Mouse (Mus musculus) WW6 (cell line): ENCODE data around the gene Slc48a1.

Source experiments
- DNase-seq: peaks from one replicate; pipeline ENCODE4 v3.0.0-alpha.2; 2013; ENCODE audit warnings: low read depth, low spot score

Gene Slc48a1

DNA sequence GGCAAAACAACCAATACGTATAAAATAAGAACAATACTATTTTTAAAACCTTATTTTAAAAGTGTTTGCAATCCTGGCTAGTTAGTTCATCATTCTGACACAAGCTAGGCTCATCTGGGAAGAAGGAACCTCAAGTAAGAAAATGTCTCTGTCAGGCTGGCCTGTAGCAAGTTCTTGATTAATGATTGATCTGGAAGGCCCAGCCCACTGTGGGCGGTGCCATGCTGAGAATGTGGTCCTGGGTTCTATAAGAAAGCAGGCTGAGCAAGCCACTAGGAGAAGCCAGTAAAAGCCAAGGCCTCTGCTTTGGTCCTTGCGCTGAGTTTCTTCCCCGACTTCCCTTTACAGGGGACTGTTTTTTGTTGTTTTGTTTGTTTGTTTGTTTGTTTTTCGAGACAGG is 25.8 kb upstream of the Slc48a1 start:
- DNase-seq = no peak

DNA sequence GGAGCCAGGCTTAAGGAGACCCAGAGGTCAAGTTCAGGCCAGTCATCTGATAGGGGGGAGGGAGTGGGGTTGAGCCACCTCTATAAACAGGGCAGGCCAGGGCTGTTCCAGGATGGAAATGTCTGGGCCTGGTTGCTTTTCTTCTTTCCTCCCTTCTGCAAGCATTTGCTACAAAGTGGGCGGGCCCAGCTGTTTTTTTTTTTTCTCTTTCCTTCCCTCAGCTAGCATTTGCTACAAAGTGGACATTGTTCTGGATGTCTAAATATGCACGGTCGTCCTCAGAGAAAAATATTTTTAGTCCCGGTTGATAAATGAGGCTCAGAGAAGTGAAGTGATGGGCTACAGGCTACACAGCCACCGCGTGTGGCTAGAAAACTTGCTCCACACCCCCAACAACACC is 23.8 kb upstream of the Slc48a1 start:
- no peak for DNase-seq

DNA sequence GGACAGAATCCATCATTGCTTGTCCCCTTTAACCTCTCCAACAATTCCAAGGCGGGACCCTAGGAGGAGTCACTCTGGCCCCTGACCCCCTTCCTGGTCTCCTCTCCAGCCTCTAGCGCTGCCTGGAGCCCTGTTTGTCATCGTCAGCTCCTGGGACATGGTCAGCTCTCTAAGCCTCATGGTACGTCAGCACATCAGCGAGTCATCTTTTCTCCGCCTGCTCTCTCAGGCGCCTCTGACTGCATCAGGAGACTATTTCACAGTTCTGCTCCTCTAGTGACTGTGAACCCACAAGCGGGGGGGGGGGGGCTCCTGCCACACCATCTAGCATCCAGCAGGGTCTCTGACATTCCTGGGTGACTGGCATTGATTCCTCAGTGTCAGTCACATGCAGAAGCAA is 23.0 kb upstream of the Slc48a1 start:
- DNase-seq = no peak

DNA sequence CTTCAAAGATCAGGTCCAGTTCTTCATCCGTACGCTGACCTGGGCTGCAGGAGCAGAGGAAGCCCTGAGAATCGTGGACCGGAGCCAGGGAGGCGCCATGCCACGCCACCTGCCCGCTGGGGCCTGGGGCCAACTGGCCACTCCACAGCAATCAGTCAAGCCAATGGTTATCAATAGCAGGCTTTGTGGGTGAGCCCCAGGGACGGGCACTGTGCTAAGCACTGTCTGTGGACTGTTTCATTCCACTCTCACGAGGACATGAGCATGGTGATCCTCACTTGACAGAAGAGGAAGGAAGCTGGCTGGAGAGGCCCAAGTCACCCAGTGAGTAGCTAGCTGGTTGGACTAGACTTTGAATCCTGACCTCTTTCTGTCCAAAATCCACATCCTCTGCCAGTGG is 18.3 kb upstream of the Slc48a1 start:
- no peak for DNase-seq

DNA sequence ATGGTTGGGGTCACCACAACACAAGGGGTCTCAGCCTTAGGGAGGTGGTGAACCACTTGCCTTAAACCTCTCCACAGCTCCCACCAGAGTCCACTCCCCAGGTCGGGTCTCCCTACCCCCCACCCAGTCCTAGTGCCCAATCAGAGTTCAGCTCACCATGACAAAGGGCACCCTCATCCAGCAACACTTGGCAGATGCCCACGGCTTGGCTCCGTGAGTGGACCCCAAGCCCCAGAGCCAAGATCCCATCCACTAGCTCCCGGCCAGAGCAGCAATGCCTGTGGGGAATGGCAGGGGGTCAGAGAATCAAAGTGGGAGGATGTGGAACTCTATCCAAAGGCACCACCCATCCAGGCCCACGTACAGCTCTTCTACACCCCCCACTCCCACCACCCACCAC is 17.4 kb upstream of the Slc48a1 start:
- DNase-seq = no peak

DNA sequence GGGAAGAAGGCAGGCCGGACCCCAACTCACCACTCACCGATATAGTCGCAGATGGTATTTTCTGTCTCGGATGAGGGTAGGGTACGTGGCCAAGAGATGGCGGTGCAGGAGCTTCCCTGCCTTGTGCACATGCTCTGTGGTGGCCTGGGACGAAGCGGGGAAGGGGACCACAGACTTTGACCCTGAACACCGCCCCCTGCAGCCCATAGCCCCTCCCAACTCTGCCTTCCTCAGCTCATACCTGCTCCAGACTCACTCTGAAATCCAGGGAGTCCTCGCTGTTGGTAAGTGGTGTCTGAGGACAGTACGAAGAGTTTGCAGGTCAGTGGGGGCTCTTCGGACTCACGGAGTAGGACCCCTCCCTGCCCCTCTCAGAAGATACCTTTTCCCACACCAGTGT is 16.9 kb upstream of the Slc48a1 start:
- DNase-seq = peak; percentile 61

DNA sequence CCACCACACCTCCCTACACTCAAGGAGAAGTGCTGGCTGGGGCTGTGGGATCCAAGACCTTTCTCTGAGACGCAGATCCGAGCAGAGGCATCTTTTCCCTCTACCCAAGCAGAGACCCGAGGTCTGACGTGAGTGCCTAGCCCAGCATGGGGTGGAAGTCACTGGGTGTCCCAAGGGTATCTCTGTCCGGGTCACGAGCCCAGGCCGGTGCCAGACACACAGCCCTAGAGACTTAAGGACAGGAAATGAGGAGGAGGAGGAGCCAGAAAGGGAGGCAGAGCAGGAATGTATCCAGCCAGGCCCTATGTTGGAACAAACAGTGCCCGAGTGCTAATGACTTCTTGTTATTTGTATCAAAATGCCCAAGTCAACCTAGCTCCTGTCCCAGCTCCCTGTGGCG is 15.6 kb upstream of the Slc48a1 start:
- DNase-seq = no peak

DNA sequence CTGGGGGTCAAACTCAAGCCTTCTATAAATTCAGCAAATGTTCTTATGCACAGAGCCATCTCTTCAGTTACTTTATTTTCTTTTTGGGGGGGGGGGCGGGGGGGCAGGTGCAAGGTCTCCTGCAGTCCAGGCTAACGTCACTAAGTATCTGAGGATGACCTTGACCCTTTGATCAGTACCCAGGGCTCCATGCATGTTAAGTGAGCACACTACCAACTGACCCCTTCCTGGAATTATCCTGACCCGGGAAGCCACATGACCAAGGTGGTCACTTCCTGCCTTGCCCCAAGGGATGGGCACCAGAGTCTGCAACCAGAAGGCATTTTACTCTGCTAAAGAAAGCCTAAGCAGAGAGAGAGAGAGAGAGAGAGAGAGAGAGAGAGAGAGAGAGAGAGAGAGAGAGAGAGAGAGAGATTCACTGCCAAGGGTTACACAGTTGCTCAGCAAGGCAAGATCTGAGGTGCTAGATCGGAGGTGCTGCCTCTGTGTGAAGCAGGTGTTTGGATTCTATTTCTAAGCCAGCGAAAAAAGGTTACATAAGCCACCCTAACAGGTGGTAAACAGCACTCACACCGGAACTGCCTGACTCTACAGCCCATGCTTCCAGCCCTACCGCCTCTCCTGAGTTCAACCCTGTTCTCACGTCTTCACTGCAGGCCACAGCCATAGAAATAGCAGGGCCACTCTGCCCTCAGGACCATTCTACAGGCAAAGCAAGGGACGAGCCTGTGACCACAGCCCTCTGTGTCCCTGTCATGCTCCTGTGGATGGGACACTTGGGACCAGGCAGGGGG is 14.9 kb upstream of the Slc48a1 start:
- no peak for DNase-seq

DNA sequence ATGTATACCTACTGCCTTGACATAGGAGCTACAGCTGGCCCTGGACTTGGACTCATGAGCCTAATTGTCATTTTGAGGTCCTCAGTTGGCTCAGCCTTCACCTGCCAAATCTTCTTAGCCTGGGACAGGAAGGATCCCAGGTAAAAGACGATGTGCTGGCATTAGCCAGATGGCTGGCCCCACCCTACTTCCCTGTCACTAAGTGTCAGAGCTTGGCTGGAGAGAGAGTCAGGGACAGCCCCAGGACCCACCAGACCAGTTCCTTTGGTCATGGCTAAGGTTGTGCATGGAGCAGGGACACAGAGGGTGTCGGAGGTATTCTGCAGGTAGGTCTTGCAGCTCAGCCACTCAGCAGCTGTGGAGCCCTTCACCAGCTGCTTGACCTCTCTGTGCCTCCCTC is 13.8 kb upstream of the Slc48a1 start:
- DNase-seq = no peak

DNA sequence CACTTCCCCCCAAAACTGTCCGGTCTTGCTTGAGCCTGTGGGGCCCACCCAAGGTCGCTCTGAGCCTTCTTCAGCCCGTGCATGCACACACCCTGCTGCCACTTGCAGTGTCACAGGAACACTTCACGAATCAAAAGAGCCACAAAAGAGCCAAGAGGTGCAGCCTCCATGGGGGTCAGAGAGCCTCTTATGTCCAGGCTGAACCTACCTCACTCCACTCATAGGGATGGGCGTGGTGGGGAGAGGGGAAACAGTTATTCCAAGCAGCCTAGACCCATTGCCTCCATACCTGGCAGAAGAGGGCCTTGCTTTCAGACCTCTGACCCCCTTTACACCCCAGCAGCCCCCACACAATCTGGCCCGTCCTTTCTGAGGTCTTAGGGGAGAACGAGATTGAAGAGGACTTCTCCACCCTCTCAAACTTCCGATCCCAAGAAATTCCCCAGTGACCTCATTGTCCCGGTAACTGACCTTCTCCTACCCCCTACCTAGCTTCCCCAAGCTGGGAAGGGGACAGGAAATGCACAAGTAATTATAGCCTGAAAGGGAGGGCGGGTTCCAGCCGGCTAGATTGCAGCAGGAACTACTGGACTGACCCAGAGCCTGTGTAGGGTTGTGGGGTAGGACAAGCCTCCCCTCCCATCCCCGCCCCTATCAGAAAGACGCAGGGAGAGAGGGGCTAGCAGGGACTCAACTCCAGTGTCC is 13.1 kb upstream of the Slc48a1 start:
- no peak for DNase-seq

DNA sequence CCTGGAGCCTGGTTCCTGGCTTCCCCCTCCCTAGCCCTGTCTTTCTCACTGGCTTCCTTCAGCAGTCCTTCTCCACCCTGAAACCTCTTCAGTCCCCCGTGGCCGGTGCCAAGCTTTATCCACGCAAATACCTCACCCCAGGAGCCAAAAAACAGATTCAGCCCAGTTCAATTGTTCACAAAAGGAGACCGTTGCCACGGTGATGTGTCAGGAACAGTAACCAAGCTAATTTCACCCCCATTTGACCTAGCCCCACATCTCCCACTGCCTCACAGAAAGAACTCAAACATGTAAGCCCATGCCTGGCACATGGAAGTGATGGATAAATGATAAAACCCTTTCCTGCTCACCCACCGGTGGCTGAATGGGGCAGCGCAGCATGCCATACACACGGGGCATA is 12.1 kb upstream of the Slc48a1 start:
- DNase-seq = no peak

DNA sequence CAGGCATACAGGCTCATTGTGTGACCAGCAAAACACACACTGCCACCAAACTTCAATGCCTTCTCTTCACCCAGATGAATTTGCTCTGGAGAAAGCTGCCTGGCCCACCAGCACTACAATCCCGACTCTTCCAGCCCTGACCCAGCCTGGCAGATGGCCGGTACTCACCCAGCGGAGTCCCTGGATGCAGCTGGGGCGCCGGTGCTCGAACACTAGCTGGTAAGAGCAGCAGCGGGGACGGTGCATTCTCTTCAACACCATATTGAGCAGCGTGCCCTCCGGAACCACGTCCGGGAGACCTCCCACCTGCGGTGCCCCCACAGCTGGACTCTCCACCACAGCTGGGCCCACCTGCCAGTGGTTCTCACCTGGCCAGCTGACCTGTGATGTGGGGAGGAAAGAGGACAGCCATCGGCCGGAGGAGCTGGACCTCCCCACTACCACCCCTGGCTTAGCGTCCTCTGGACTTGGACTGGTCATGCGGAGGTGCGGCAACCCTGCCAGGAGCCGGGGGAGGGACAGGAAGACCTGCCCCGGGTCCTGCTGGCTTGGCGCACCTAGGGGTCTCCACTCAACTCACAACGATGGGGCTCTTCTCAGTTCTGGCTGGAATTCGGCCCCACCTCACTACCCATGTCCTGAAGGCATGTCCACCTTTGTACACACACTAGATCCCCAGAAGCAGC is 11.6 kb upstream of the Slc48a1 start:
- no peak for DNase-seq

DNA sequence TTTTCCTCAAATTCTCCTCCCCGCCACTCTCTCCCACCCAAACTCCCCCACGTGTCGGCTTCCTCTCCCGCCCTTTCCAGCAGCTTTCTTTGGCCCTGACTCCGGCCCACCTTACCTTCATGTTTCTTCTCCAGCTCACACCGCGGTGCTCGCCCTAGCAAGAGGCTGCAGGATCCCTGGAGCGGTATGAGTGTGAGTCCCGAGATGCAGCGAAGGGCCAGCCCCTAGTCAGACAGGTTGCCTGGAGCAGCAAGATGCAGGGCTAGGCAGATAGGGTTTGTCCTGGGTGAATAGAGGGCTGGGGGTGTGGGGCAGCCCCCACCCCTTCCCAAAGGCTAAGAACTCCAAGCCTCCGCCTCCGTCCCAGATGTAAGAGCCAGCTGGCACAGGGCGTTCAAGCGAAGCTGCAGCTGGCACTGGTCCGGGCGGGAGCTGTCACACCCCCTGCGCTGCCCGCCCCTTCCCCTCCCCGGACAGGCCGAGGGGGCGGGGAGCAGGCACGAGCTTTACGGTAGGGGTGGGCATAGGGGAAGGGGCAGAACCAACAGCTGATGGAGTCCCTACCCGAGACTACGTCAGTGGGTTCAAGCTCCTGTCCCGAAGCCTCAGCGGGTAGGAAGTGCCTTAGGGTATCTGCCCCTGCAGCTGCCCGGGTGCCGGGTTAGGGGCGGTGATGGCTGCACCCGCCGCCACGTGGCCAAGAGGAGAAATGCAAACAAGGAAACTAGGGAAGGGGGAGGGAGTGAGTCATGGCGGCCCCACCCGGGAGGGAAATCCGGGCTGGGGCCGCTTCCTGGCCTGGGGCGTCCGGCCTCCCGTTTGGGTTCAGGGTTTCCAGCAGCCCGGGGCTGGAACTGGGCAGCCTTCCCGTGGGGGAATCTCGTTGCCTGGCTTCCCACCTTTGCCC is 10.8 kb upstream of the Slc48a1 start, which contains the start of gene Rapgef3:
Gene Rapgef3, minus strand, starts transcription at position 693 of the 907 bp plus-strand sequence.
- no peak for DNase-seq

DNA sequence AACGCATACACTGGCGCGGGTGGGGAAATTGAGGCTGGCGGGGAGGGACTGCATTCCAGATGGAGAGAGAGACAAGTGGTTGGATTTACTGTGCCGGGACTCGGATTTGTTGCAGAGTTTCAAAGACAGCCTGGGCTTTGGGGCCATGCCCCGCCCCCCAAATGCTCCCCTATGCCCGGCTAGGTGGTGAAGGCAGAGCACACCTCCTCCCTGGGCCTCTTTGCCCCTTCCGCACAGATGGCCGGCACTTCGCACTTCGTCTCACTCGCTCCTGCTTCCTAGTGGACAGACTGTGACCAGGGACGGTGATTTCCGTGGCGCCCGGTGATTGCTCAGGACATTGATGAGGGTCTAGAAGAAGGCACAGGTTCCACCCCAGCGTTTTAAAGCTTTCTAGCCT is 10.1 kb upstream of the Slc48a1 start:
- no peak for DNase-seq

DNA sequence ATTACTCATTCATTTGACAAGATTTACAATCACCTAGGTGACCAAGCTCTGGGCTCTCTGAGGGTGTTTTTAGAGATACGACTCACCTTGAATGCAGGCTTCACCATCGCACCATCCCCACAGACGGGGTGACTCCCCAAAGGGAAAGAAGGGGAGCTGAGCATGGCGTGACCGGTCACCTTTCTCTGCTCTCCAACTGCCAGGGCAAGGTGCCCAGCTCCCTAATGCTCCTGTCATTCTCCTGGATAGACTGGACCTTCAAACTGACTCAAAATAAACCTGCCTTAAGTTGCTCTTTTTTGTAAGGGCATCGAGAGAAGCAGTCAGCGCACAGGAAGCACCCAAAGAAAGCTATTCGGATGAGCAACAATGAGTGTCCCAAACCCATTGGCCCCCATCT is 8.0 kb upstream of the Slc48a1 start:
- no peak for DNase-seq

DNA sequence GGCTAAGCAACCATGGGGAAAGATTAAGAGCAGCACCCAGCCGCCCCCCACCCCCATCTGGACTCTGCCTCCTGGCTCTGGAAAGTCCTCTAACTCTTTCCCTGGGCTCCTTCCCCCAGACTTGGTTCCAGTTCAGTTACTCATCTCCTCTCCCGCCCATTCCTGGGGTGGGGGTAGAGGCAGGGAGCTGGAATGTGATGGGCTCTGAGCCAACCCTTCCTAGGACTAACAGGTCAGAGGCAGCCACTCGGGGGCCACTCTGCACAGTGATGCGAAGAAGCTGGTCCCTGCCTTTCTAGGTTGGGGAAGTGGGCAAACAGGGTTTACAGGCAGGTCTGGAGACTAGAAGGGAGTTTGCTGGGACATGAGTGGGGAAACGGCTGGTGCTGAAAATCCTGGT is 5.2 kb upstream of the Slc48a1 start:
- no peak for DNase-seq

DNA sequence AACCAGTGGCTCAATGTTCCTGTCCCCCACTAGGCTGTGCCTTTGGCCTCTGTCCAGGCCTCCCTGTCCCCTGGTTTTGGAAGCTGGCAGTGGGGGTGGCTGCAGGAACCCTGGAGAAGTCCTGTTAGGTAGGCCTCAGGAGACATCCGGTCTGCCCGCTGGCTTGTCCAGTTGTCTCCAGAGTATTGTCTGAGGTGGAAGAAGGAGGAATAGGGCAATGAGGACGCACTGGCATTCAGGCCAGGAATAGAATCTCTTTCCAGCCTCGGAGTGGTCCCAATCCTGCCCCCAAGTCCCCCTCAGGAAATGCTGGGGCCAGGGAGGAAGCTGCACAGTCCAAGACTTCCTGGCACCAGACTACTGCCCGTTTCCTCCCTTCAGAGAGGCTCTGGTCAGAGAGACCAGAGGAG is 4.4 kb upstream of the Slc48a1 start:
- no peak for DNase-seq

DNA sequence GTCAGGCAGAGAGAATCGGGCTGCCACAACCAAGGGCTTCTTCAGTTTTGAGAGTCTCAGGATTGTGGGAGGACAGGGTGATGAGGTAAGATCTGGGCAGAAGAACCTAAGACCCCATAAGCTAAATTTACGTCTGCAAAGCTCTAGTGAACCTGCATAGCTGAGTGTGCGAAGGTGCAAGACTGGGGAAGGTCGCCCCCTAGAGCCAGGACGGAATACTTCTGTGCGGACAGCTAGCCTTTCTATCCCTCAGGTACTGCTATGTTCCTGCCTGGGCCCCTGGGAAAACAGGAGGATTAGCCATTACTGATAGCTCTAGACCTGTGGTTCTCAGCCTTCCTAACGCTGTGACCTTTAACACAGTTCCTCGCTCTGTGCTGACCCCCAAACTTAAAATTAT is 1.8 kb upstream of the Slc48a1 start:
- no peak for DNase-seq

DNA sequence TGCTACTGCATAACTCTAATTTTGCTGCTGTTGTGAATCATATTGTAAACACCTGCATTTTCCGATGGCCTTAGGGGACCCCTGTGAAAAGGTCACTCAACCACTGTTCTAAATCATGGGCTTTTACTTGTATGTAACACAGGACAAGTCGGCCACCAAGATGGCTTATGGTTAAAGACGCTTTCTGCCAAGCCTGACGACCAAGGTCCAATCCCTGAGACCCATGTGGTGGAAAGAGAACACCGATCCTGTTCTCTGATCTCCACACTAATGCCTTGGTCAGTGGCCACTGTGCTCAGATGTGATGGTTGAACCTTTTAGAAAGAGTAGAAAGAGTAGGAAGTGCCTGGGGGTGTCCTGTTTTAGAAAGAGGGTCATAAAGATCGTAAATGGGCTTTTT is 1.4 kb upstream of the Slc48a1 start:
- DNase-seq = no peak

DNA sequence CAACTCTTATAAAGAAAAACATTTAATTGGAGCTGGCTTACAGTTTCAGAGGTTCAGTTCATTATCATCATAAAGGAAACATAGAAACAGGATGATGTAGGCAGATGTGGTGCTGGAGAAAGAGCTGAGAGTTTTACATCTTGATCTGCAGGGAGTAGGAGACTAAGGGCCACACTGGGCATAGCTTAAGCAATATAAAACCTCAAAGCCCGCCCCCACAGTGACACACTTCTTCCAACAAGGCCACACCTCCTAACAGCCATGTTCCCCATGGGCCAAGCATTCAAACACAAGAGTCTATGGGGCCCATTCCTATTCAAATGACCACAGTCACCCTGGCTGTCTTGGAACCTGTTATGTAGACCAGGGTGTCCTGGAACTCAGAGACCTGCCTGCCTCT is 1.3 kb downstream of the Slc48a1 start:
- DNase-seq = no peak

DNA sequence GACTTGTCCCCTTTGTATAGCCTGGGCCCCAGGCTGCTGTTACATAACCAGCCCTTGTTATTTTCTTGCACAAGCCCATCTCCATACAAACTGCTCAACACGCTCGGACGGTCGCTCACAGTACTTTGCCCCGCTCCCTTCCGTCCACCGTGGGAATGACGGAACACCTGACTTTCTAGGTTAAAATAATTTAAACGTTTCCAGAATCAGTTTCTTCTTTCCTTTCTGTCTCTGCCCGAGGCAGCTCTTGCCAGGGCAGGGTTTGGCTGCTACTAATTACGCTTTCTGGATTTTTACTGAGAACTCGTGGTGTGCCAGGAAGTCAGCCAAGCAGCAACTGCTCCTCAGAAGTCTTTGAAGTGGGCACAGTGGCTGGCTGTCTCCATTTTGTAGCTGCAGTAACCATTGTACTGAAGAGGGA is 2.3 kb downstream of the Slc48a1 start:
- no peak for DNase-seq
